Mouse (Mus musculus) lung, adult 10 weeks (tissue): ENCODE measurements around the gene Adcy6. TPM values are rescaled to one million over a fixed set of nuclear protein-coding genes. Genes with fewer than 3 reads are reported as not detected.

Source experiments
- polyA plus RNA-seq: library from polyadenylated mRNA; stranded (reverse); fragments of 350-450 nt; fragmentation: Illumina TruSeq; extraction: RNeasy Lipid Tissue Mini Kit (QIAGEN cat#74804); gene quantifications from one replicate; pipeline ENCODE4 v1.2.3, GENCODE M21; 2014; ENCODE audit warnings: low read depth, low replicate concordance; ENCODE audit not compliant: insufficient read depth

The Adcy6 gene
- polyA plus RNA-seq: 17.4 TPM

GRCm38 (mm10) chr15:98609331-98610130, at the start of gene Adcy6:
Gene Adcy6 (minus strand): TSS chr15:98610076.

GRCm38 (mm10) chr15:98630540-98630939, 20.7 kb upstream of the Adcy6 start, which contains the start of gene Cacnb3:
Gene Cacnb3 (plus strand): TSS chr15:98630840.

DNA sequence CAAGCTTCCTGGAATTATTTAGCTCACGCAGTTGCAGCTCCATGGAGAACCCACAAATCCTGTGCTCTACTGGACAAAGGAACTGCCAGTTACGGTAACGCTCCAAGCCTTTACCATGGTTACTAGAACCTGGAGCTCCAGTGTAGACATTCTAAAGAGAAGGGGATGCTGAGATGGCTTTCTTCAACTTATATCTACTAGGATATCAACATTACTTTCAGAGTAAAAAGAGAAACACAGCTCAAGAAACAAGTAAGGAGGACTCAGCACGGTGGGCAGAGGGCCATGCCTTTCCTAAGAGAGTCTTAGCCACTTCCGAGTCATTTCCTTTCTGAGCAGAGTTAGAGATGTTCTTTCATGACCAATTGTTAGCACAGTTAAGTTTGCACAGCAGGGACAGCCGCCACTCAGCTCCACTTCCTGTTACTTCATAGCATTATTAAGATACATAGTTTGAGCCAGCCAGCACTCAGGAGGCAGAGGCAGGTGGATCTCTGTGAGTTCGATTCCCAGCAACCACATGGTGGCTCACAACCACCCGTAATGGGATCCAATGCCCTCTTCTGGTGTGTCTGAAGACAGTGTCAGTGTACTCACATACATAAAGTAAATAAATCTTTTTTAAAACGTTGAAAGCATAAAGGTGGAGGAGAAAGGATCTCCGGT, 38.9 kb downstream of the Adcy6 start, which contains the start of the genes Ccnt1 and 4930415O20Rik:
Gene Ccnt1 (minus strand): TSS at position 51 of the 666 bp plus-strand sequence.
Gene 4930415O20Rik (plus strand): TSS at position 132 of the 666 bp plus-strand sequence.

Other genes starting within 250 kb of the Adcy6 start
- gene Olfr283, start 229.1 kb downstream of the Adcy6 start, polyA plus RNA-seq: not detected
- not detected for gene Olfr282, start 178.9 kb downstream of the Adcy6 start, polyA plus RNA-seq
- gene Olfr281, start 157.5 kb downstream of the Adcy6 start, polyA plus RNA-seq: not detected
- gene OR5BS1P, start 140.2 kb downstream of the Adcy6 start, polyA plus RNA-seq: not detected
- not detected for gene Lalba, start 127.4 kb downstream of the Adcy6 start, polyA plus RNA-seq
- not detected for gene Olfr279, start 117.7 kb downstream of the Adcy6 start, polyA plus RNA-seq
- 30.1 TPM for gene Kansl2, start 75.8 kb downstream of the Adcy6 start, polyA plus RNA-seq
- gene Ccnt1, start 39.2 kb downstream of the Adcy6 start, polyA plus RNA-seq: 16.8 TPM
- 0.54 TPM for gene 4930415O20Rik, start 39.1 kb downstream of the Adcy6 start, polyA plus RNA-seq
- gene Cacnb3, start 20.8 kb upstream of the Adcy6 start, polyA plus RNA-seq: 9.1 TPM
- gene Ddx23, start 52.8 kb upstream of the Adcy6 start, polyA plus RNA-seq: 30.9 TPM
- 7.5 TPM for gene Rnd1, start 67.4 kb upstream of the Adcy6 start, polyA plus RNA-seq
- gene Ccdc65, start 98.1 kb upstream of the Adcy6 start, polyA plus RNA-seq: 5.9 TPM
- gene Fkbp11, start 118.1 kb upstream of the Adcy6 start, polyA plus RNA-seq: 13.6 TPM
- 49.4 TPM for gene Arf3, start 153.1 kb upstream of the Adcy6 start, polyA plus RNA-seq
- gene Wnt10b, start 168.1 kb upstream of the Adcy6 start, polyA plus RNA-seq: 4.1 TPM
- gene Wnt1, start 179.8 kb upstream of the Adcy6 start, polyA plus RNA-seq: not detected
- gene Ddn, start 199.4 kb upstream of the Adcy6 start, polyA plus RNA-seq: not detected
- 69.5 TPM for gene Prkag1, start 221.4 kb upstream of the Adcy6 start, polyA plus RNA-seq